Mouse (Mus musculus): ENCODE results near the gene Doc2a. TPM values are rescaled to one million over a fixed set of nuclear protein-coding genes. Genes with fewer than 3 reads are reported as not detected.
"Not testable (repeated sequence)": the region's sequence is repeated elsewhere in the genome, so short reads cannot be mapped to it uniquely, and the experiment has no call there.

Gene Doc2a
- polyA plus RNA-seq, 1 experiment, result not detected

GRCm38 (mm10) chr7:126884286-126885164 lies 37.3 kb downstream of the Doc2a start, which contains the start of gene Taok2:
TSS of gene Taok2 (minus strand) at chr7:126884703.
- Histone ChIP-seq H3K4me1 (ENCODE audit: control insufficient read depth, insufficient read depth, low read length) (no peaks in the 10 kb centered on the region; the same call in 1 of the 2 replicates), H3K27ac (ENCODE audit: insufficient read depth, low read length) (peak within 1 kb of the TSS; percentile 80), H3K4me3 (ENCODE audit: insufficient read depth, low read length) (peak within 1 kb of the TSS; percentile 96)
- no peak for TF ChIP-seq CTCF (IDR thresholded peaks at IDR 0.05; ENCODE audit: borderline replicate concordance, insufficient read depth, low read length)
- peak; percentile 98 for TF ChIP-seq POLR2A (IDR thresholded peaks at IDR 0.05; ENCODE audit: low read depth, low read length)

- Histone ChIP-seq H3K4me1 (ENCODE audit: control insufficient read depth, insufficient read depth, low read length) (no peaks in the 10 kb centered on the region), H3K27ac (ENCODE audit: insufficient read depth, low read length) (no peak overlapping the region), H3K4me3 (ENCODE audit: insufficient read depth, low read length) (no peak overlapping the region)
- TF ChIP-seq CTCF (IDR thresholded peaks at IDR 0.05; ENCODE audit: borderline replicate concordance, insufficient read depth, low read length) (no peak), POLR2A (IDR thresholded peaks at IDR 0.05; ENCODE audit: low read depth, low read length) (no peak)
These were observed 40.1 kb downstream of the Doc2a start for GRCm38 (mm10) chr7:126887281-126887680.

GRCm38 (mm10) chr7:126888852-126889251 lies 41.6 kb downstream of the Doc2a start:
- TF ChIP-seq POLR2A (IDR thresholded peaks at IDR 0.05; ENCODE audit: low read depth, low read length) (no peak), CTCF (IDR thresholded peaks at IDR 0.05; ENCODE audit: borderline replicate concordance, insufficient read depth, low read length) (peak; percentile 55; the same call in 1 of the 2 replicates)
- no peaks in the 10 kb centered on the region for H3K4me1 ChIP-seq (ENCODE audit: control insufficient read depth, insufficient read depth, low read length)
- H3K4me3 ChIP-seq (ENCODE audit: insufficient read depth, low read length), result no peak overlapping the region
- H3K27ac ChIP-seq (ENCODE audit: insufficient read depth, low read length), result no peak overlapping the region

- no peak overlapping the region for H3K27ac ChIP-seq (ENCODE audit: insufficient read depth, low read length)
- no peaks in the 10 kb centered on the region for H3K4me1 ChIP-seq (ENCODE audit: control insufficient read depth, insufficient read depth, low read length)
- no peak overlapping the region for H3K4me3 ChIP-seq (ENCODE audit: insufficient read depth, low read length)
- TF ChIP-seq CTCF (IDR thresholded peaks at IDR 0.05; ENCODE audit: borderline replicate concordance, insufficient read depth, low read length) (no peak), POLR2A (IDR thresholded peaks at IDR 0.05; ENCODE audit: low read depth, low read length) (no peak)
These were observed 49.7 kb downstream of the Doc2a start for GRCm38 (mm10) chr7:126896912-126897311.

- TF ChIP-seq CTCF (IDR thresholded peaks at IDR 0.05; ENCODE audit: borderline replicate concordance, insufficient read depth, low read length) (no peak), POLR2A (IDR thresholded peaks at IDR 0.05; ENCODE audit: low read depth, low read length) (no peak)
- Histone ChIP-seq H3K4me3 (ENCODE audit: insufficient read depth, low read length) (peak overlapping the region; percentile 71), H3K27ac (ENCODE audit: insufficient read depth, low read length) (no peak overlapping the region), H3K4me1 (ENCODE audit: control insufficient read depth, insufficient read depth, low read length) (no peaks in the 10 kb centered on the region)
These were observed 50.3 kb downstream of the Doc2a start for GRCm38 (mm10) chr7:126897390-126898101.

GRCm38 (mm10) chr7:126898102-126898990 lies 51.1 kb downstream of the Doc2a start:
- no peak overlapping the region for H3K27ac ChIP-seq (ENCODE audit: insufficient read depth, low read length)
- H3K4me1 ChIP-seq (ENCODE audit: control insufficient read depth, insufficient read depth, low read length), result no peaks in the 10 kb centered on the region
- TF ChIP-seq POLR2A (IDR thresholded peaks at IDR 0.05; ENCODE audit: low read depth, low read length) (peak; percentile 92), CTCF (IDR thresholded peaks at IDR 0.05; ENCODE audit: borderline replicate concordance, insufficient read depth, low read length) (no peak)
- H3K4me3 ChIP-seq (ENCODE audit: insufficient read depth, low read length), result peak overlapping the region; percentile 71

- H3K4me3 ChIP-seq (ENCODE audit: insufficient read depth, low read length); H3K27ac ChIP-seq (ENCODE audit: insufficient read depth, low read length); H3K4me1 ChIP-seq (ENCODE audit: control insufficient read depth, insufficient read depth, low read length): not testable (repeated sequence)
These were observed 52.6 kb downstream of the Doc2a start for GRCm38 (mm10) chr7:126899781-126900180.

Other genes starting within 250 kb of the Doc2a start
- 179 and 208 TPM in 2 replicates for gene Nupr1, start 216.6 kb upstream of the Doc2a start, polyA plus RNA-seq (2011; ENCODE audit: insufficient read length, low read depth, missing spikeins)
- gene Sgf29, start 198.1 kb upstream of the Doc2a start, polyA plus RNA-seq (2011; ENCODE audit: insufficient read length, low read depth, missing spikeins), result 17.7 and 30.3 TPM in 2 replicates
- gene Sult1a1, start 171.0 kb upstream of the Doc2a start, polyA plus RNA-seq (2011; ENCODE audit: insufficient read length, low read depth, missing spikeins), result 0.95 TPM in 1 of 2 replicates, not detected in the other
- gene Bola2, start 152.0 kb upstream of the Doc2a start, polyA plus RNA-seq (2011; ENCODE audit: insufficient read length, low read depth, missing spikeins), result 56.5 and 84.6 TPM in 2 replicates
- 5.7 and 8.7 TPM in 2 replicates for gene Slx1b, start 151.6 kb upstream of the Doc2a start, polyA plus RNA-seq (2011; ENCODE audit: insufficient read length, low read depth, missing spikeins)
- gene Coro1a, start 139.6 kb upstream of the Doc2a start, polyA plus RNA-seq (2011; ENCODE audit: insufficient read length, low read depth, missing spikeins), result 1.0 and 6.5 TPM in 2 replicates
- 132 and 145 TPM in 2 replicates for gene Mapk3, start 87.8 kb upstream of the Doc2a start, polyA plus RNA-seq (2011; ENCODE audit: insufficient read length, low read depth, missing spikeins)
- gene Gdpd3, start 81.1 kb upstream of the Doc2a start, polyA plus RNA-seq (2011; ENCODE audit: insufficient read length, low read depth, missing spikeins), result 2.8 and 3.6 TPM in 2 replicates
- 58.8 and 62.2 TPM in 2 replicates for gene Ypel3, start 70.5 kb upstream of the Doc2a start, polyA plus RNA-seq (2011; ENCODE audit: insufficient read length, low read depth, missing spikeins)
- gene Tbx6, start 65.9 kb upstream of the Doc2a start, polyA plus RNA-seq (2011; ENCODE audit: insufficient read length, low read depth, missing spikeins), result 0.49 TPM in 1 of 2 replicates, not detected in the other
- 106 and 118 TPM in 2 replicates for gene Ppp4c, start 54.9 kb upstream of the Doc2a start, polyA plus RNA-seq (2011; ENCODE audit: insufficient read length, low read depth, missing spikeins)
- gene Fam57b, start 49.7 kb upstream of the Doc2a start, polyA plus RNA-seq (2011; ENCODE audit: insufficient read length, low read depth, missing spikeins), result 0.37 and 1.2 TPM in 2 replicates
- not detected in 2 replicates for gene 4930451I11Rik, start 15.8 kb upstream of the Doc2a start, polyA plus RNA-seq (2011; ENCODE audit: insufficient read length, low read depth, missing spikeins)
- 20.5 and 40.2 TPM in 2 replicates for gene Hirip3, start 14.6 kb downstream of the Doc2a start, polyA plus RNA-seq (2011; ENCODE audit: insufficient read length, low read depth, missing spikeins)
- gene Ino80e, start 15.0 kb downstream of the Doc2a start, polyA plus RNA-seq (2011; ENCODE audit: insufficient read length, low read depth, missing spikeins), result 54.0 and 63.0 TPM in 2 replicates
- gene Taok2, start 37.3 kb downstream of the Doc2a start, polyA plus RNA-seq (2011; ENCODE audit: insufficient read length, low read depth, missing spikeins), result 42.0 and 45.4 TPM in 2 replicates
- 30.7 and 33.6 TPM in 2 replicates for gene Tmem219, start 75.5 kb downstream of the Doc2a start, polyA plus RNA-seq (2011; ENCODE audit: insufficient read length, low read depth, missing spikeins)
- 9.0 and 9.1 TPM in 2 replicates for gene Kctd13, start 81.5 kb downstream of the Doc2a start, polyA plus RNA-seq (2011; ENCODE audit: insufficient read length, low read depth, missing spikeins)
- gene Asphd1, start 102.2 kb downstream of the Doc2a start, polyA plus RNA-seq (2011; ENCODE audit: insufficient read length, low read depth, missing spikeins), result 0.30 TPM in 1 of 2 replicates, not detected in the other
- not detected in 2 replicates for gene Sez6l2, start 103.1 kb downstream of the Doc2a start, polyA plus RNA-seq (2011; ENCODE audit: insufficient read length, low read depth, missing spikeins)
- gene Cdipt, start 128.5 kb downstream of the Doc2a start, polyA plus RNA-seq (2011; ENCODE audit: insufficient read length, low read depth, missing spikeins), result 134 and 139 TPM in 2 replicates
- gene Cdiptos, start 128.7 kb downstream of the Doc2a start, polyA plus RNA-seq (2011; ENCODE audit: insufficient read length, low read depth, missing spikeins), result 1.7 TPM in 1 of 2 replicates, not detected in the other
- 32.2 and 47.6 TPM in 2 replicates for gene Mvp, start 167.2 kb downstream of the Doc2a start, polyA plus RNA-seq (2011; ENCODE audit: insufficient read length, low read depth, missing spikeins)
- gene Pagr1b, start 169.1 kb downstream of the Doc2a start, polyA plus RNA-seq (2011; ENCODE audit: insufficient read length, low read depth, missing spikeins), result 21.7 and 25.6 TPM in 2 replicates
- gene Pagr1a, start 169.9 kb downstream of the Doc2a start, polyA plus RNA-seq (2011; ENCODE audit: insufficient read length, low read depth, missing spikeins), result 14.0 and 14.3 TPM in 2 replicates
- gene Gm42742, start 173.7 kb downstream of the Doc2a start, polyA plus RNA-seq (2011; ENCODE audit: insufficient read length, low read depth, missing spikeins), result 13.5 and 15.7 TPM in 2 replicates
- 3.1 and 15.3 TPM in 2 replicates for gene Prrt2, start 173.8 kb downstream of the Doc2a start, polyA plus RNA-seq (2011; ENCODE audit: insufficient read length, low read depth, missing spikeins)
- gene Maz, start 179.6 kb downstream of the Doc2a start, polyA plus RNA-seq (2011; ENCODE audit: insufficient read length, low read depth, missing spikeins), result 86.9 and 127 TPM in 2 replicates
- gene Kif22, start 195.1 kb downstream of the Doc2a start, polyA plus RNA-seq (2011; ENCODE audit: insufficient read length, low read depth, missing spikeins), result 22.5 and 37.4 TPM in 2 replicates
- gene Zg16, start 239.9 kb downstream of the Doc2a start, polyA plus RNA-seq (2011; ENCODE audit: insufficient read length, low read depth, missing spikeins), result not detected in 2 replicates
- gene AI467606, start 243.9 kb downstream of the Doc2a start, polyA plus RNA-seq (2011; ENCODE audit: insufficient read length, low read depth, missing spikeins), result 0.42 and 1.1 TPM in 2 replicates